Mouse (Mus musculus) left cerebral cortex, adult 2 months (tissue): ENCODE data around the gene Hmgb4. TPM values are rescaled to one million over a fixed set of nuclear protein-coding genes. Genes with fewer than 3 reads are reported as not detected.

Experiments
- DNase-seq, 2 experiments: peaks; one replicate each; pipeline ENCODE4 v3.0.0; 2021 to 2022; ENCODE audit warnings: low spot score in 2 of 2, mixed read lengths in 1 of 2; ENCODE audit errors: extremely low spot score in 1 of 2
- H3K27ac ChIP-seq: fragments of 200-600 bp; 2 replicates; pipeline ENCODE4 v1.8.1; 2022
- H3K4me3 ChIP-seq: fragments of 200-600 bp; 2 replicates; pipeline ENCODE4 v1.8.1; 2022
- CTCF ChIP-seq: fragments of 200-600 bp; IDR thresholded peaks from 2 replicates; pipeline ENCODE4 v1.8.1; 2022; ENCODE audit warnings: antibody characterized with exemption, mild to moderate bottlenecking, moderate library complexity
- intact Hi-C: fragments of 180-260 bp; cut with DNase I; formaldehyde crosslinking; loops from one replicate; pipeline ENCODE4 v1.15.1; 2025
- total RNA-seq, 2 experiments: library from RNA; stranded (reverse); gene quantifications; 2 replicates each; pipeline ENCODE4 v1.2.3; 2021

Hmgb4 gene
- total RNA-seq, 2 experiments from 2014 or later, result 0.50 TPM; not detected in 1

DNA sequence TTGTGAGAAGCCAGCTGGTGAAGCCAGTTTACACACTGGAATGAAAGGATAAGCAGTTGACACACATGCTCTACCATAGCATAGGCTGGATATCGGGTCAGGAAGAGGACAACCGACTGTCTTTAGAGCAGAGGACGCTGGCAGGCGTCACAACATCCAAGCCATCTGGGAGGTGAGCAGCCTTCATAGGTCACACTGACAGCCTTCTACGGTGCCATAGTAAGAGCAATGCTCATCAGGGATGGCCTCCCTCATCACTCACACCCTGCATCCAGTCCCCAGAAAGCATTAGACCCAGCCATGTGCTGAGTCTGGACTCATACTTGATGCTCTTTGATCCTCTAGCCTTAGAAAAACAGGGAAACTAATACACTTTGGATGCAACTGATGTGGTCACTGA is 3.7 kb upstream of the Hmgb4 start:
- no peak for TF ChIP-seq CTCF
- no peak overlapping the region for H3K27ac ChIP-seq
- no peak overlapping the region for H3K4me3 ChIP-seq
- intact Hi-C loops, result no loop called here
- DNase-seq, result no peak

GRCm38 (mm10) chr4:128259211-128259610 is 1.5 kb downstream of the Hmgb4 start:
- no peak for TF ChIP-seq CTCF
- no peak overlapping the region for H3K27ac ChIP-seq
- DNase-seq, result peak in 1 of 2 experiments; percentile 30
- H3K4me3 ChIP-seq, result no peak overlapping the region
- intact Hi-C loops, result no loop called here

DNA sequence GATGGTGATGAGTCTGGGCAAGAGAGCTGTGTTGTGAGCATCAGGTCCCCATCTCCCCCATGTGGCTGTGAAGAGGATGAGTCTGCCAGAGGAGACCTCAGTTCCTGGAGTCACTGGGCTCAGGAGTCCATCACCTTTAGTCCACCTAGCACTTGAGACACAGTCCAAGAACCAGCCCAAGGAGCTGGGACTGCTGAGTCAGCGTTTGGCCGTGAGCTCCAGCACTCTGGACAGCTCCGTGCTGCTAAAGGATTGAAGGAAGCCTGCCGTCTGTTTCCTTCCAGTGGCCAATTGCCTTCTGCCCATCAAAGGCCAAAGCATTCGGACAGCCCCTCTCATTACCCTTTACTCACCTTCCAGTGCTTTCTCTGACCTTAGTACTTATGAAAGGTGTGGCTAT is 12.1 kb downstream of the Hmgb4 start:
- DNase-seq, result no peak
- TF ChIP-seq CTCF, result no peak
- intact Hi-C loops, result no loop called here
- H3K4me3 ChIP-seq, result no peak overlapping the region
- H3K27ac ChIP-seq, result no peak overlapping the region

DNA sequence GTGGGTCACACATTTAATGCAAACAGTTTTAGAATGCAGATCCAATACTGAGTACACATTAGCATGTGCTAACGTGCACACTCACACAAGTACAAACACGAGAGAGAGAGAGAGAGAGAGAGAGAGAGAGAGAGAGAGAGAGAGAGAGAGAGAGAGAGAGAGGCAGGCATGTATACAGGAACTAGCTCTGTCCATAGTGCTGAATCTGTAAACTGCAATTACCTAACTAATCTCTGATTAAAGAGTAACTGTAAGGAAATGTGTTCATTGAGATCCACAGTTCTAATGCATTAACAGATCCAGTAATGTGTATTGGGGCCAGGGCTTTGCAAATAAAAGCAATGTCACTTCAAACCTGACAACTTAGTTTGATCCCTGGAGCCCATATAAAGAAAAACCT is 15.6 kb downstream of the Hmgb4 start:
- intact Hi-C loops, result no loop called here
- Histone ChIP-seq H3K4me3 (no peak overlapping the region), H3K27ac (no peak overlapping the region)
- TF ChIP-seq CTCF, result no peak
- DNase-seq, result no peak

GRCm38 (mm10) chr4:128241854-128242356 is 18.9 kb downstream of the Hmgb4 start:
- Histone ChIP-seq H3K27ac (no peak overlapping the region), H3K4me3 (no peak overlapping the region)
- intact Hi-C loops, result no loop called here
- DNase-seq, result no peak
- no peak for TF ChIP-seq CTCF

GRCm38 (mm10) chr4:128241075-128241853 is 19.5 kb downstream of the Hmgb4 start:
- Histone ChIP-seq H3K4me3 (no peak overlapping the region), H3K27ac (no peak overlapping the region)
- intact Hi-C loops, result no loop called here
- peak in 1 of 2 experiments; percentile 22 for DNase-seq
- TF ChIP-seq CTCF, result no peak

DNA sequence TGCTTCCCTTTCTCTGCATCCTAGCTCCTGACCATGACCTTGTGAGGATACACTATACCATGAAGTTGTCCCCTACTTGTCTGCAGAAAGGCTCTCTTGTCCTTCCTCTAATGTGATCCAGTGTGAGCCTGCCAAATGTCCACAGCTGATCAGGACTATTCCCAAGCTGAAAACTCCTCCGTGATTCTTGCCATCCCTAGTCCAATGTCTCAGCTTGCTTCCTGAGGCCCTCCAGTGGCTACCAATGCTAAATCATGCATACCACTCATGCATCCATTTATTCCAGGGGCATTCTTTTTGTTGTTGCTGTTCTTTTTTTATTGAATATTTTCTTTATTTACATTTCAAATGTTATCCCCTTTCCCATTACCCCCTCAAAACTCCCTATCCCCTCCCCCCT is 21.6 kb downstream of the Hmgb4 start:
- intact Hi-C loops, result loop anchor here (1.0 to 10.0 kb wide), 2 partner anchors 154 to 251 kb away; no protein-coding TSS in a partner anchor
- TF ChIP-seq CTCF, result peak; percentile 50
- Histone ChIP-seq H3K4me3 (no peak overlapping the region), H3K27ac (no peak overlapping the region)
- DNase-seq, result peak in 1 of 2 experiments; percentile 22

DNA sequence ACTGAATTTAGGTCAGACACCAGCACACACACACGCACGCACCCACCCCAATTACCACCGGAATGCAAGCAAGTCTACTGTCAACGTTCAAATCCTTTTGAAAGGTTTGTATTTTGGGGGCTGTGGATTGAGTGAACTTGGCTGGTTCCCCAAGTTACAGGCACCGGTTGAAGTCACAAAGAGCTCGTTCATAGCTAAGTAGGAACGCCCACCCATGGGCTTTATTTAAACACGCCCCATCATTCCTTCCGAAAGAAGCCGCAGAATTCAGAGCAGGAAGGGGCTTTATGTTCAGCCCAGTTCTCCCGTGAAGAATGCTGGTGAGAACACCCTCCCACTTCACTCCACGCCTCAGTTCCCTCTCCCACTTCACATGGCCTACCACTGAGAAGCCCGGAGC is 27.3 kb downstream of the Hmgb4 start:
- TF ChIP-seq CTCF, result no peak
- DNase-seq, result peak; percentile 28 to 29
- intact Hi-C loops, result loop anchor here (10.0 kb wide), 1 partner anchor 149 kb away; no protein-coding TSS in a partner anchor
- Histone ChIP-seq H3K27ac (peak overlapping the region; percentile 32), H3K4me3 (no peak overlapping the region)

DNA sequence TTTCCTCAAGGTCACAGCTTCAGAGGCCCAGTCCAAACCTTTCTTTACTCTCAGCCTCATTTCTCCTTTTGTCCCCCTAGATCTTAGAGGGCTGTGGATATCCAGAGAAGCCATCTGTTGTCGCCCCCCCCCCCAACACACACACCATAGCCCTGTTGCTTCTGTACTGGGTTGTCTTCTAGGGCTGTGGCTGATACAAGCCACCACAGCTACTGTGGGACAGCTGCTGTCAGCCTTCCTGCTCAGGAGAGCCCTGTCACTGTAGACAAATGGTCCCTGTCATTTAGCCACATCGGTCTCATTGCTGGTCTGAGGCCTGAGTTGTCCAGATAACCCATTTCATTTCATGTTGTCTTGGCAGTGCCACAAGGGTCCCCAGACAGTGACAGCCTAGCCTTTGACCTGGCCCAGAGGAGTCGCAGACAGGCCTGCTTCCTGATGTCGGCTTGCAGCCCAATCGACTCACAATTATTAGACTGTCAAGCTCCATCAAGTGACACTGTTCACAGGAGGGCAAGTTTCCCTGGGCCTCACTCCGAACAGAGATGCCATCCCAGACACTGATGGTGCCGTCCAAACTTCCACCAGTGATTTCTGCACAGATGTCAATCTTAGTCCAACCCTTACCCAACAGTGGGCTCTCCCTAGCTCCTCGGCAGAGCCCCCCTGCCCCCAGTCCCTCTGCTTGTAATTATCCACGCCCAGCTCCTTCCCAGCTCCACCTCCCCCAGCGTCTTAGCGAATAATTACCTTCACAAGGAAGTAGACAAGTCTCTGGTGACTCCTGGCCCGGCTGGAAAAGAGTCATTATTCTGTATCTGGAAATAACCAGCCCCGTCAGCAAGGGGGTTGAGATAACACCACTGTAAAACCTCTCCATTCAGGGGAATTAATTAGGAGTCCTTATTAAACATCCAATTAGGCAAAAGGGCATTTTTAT is 33.1 kb downstream of the Hmgb4 start:
- H3K27ac ChIP-seq, result no peak overlapping the region
- no peak for TF ChIP-seq CTCF
- DNase-seq, result no peak
- H3K4me3 ChIP-seq, result no peak overlapping the region
- intact Hi-C loops, result no loop called here

DNA sequence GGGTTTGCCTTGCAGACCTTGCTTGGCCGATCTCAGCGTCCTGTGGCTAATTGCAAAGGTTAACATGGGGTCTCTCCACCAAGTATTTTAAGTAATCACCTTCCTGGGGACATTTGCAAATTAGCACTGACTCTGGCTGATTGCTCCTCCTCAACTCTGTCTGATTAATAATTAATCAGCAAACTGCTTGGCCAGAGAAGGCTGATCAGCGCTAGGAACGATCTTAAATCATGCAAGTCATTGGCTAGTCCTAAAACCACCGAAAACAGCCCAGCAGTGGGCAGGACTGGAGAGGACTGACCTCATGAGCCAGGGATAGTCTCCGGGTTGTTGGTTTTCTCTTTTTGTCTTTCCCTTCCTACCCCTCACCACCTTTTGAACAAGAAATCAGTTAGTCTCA is 36.3 kb downstream of the Hmgb4 start:
- no peak for DNase-seq
- intact Hi-C loops, result no loop called here
- no peak overlapping the region for H3K4me3 ChIP-seq
- no peak overlapping the region for H3K27ac ChIP-seq
- no peak for TF ChIP-seq CTCF

DNA sequence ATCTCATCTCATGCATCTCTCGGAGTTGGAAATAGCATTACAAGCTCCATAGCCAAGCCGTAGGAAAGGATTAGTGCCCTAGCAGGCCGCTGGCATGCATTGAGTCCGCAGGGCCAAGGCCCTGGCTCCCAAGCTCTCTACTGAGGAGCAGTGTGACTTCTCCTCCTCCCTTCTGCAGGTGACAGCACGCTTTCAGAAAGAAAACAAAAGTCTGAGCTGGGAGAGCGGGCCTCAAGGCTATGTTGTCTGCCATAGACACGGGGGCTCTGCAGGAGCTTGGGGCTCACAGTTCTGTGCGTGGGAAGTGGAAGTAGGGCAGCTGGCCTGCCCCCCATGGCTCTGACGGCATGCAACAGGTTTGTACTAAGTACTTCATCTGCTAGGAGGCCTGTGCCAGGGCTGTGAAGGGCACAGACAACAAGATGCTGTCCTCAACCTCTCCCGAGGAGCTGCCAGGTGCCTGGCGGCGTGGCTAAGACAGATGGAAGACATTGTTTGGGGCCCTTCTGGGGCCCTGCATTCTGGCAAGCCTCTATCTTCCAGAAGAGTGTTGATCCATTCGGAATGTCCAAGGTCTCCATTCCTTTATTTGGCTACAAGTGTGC is 42.7 kb downstream of the Hmgb4 start:
- no peak overlapping the region for H3K27ac ChIP-seq
- DNase-seq, result no peak
- no peak overlapping the region for H3K4me3 ChIP-seq
- TF ChIP-seq CTCF, result no peak
- intact Hi-C loops, result no loop called here
